Mouse (Mus musculus) liver, adult 2 months (tissue): Measurements from ENCODE around the gene Atp6v0a4.

Source experiments
- CTCF ChIP-seq: fragments of 200-500 bp; IDR thresholded peaks from 2 replicates; pipeline ENCODE4 v1.5.1; 2011; ENCODE audit warnings: low read depth, low read length, control low read depth
- POLR2A ChIP-seq: fragments of 200-500 bp; IDR thresholded peaks from 2 replicates; pipeline ENCODE4 v1.6.1; 2011; ENCODE audit warnings: low read length, control low read depth; ENCODE audit not compliant: insufficient read depth; ENCODE audit errors: extremely low read depth

DNA sequence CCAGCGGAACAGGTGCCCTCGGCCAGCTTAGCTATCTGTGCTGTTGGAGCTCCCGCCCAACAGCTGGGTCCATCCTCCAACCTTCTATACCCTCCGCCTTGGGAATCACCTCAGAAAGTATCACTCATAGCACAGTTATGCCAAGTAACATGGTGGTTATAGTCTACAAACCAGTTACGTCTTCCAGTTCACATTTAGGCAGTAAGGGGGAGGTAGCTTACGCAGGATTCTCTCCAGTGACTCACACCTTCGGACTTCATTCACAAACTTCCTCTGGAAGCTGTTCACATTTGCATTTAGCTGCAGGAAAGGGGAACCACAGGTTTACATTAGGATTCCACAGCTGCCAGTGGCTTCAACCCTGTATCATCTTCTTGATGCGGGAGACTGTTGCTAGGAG lies 31.8 kb downstream of the Atp6v0a4 start:
- TF ChIP-seq POLR2A (no peak), CTCF (no peak)
